In genomic region chr7:28477363-28477762, GRCm38 (mm10) we compare ENCODE assay signal across 33 mouse cellular contexts. TPM values are rescaled to one million over a fixed set of nuclear protein-coding genes. Genes with fewer than 3 reads are reported as not detected.
A peak's percentile ranks its signal among the peaks of the same experiment; 100 is the strongest.
DNase-seq lines count a peak whose midpoint lies in the region; ATAC-seq and TF ChIP-seq lines count a peak whose summit lies in the region.
"Had no signal": no experiment of that assay in that cellular context is flagged by ENCODE, and none has a peak within 500 bp of the region (broad histone marks: within the 10 kb centered on the region; RNA-seq: fewer than 3 reads in every experiment).

No protein-coding gene starts in this region.

- no peak overlapping the region for H3K4me2 ChIP-seq in heart, embryonic 11.5 days
- H3K4me2 ChIP-seq in kidney, postnatal 0 days (ENCODE audit: low read length) = no peak overlapping the region
- H3K4me2 ChIP-seq: hindbrain, embryonic 12.5 days; limb, embryonic 15.5 days; liver, embryonic 13.5 days; midbrain, embryonic 15.5 days; neural tube, embryonic 15.5 days had no signal

- WGBS in heart, embryonic 11.5 days (ENCODE audit: insufficient replicate concordance) = 76% methylated on average over 5 of the region's 5 CpGs
- WGBS in kidney, postnatal 0 days = 83% methylated on average over 5 of the region's 5 CpGs

- no peak overlapping the region for H3K4me3 ChIP-seq in heart, embryonic 11.5 days (ENCODE audit: low read depth, low read length)
- no peak overlapping the region for H3K4me3 ChIP-seq in kidney, postnatal 0 days (replicated peaks; ENCODE audit: low read depth, low read length)
- H3K4me3 ChIP-seq: forebrain, embryonic 10.5 days; hindbrain, embryonic 12.5 days; limb, embryonic 10.5 days; limb, embryonic 15.5 days; liver, embryonic 13.5 days; midbrain, embryonic 10.5 days; midbrain, embryonic 15.5 days; neural tube, embryonic 15.5 days had no signal

- no peaks in the 10 kb centered on the region; the same call in 1 of the 2 replicates for H3K27me3 ChIP-seq in heart, embryonic 11.5 days (ENCODE audit: control insufficient read depth, insufficient read depth, low read length)
- H3K27me3 ChIP-seq in kidney, postnatal 0 days (ENCODE audit: insufficient read depth, low read length) = no peaks in the 10 kb centered on the region
- H3K27me3 ChIP-seq: hindbrain, embryonic 12.5 days; limb, embryonic 15.5 days; liver, embryonic 13.5 days; midbrain, embryonic 15.5 days; neural tube, embryonic 15.5 days had no signal

- no peak overlapping the region for H3K9ac ChIP-seq in heart, embryonic 11.5 days (ENCODE audit: low read depth, low read length)
- 0 out of 2 replicates have a peak overlapping the region, but pooled peaks have one; percentile 5 for H3K9ac ChIP-seq in kidney, postnatal 0 days (ENCODE audit: low read depth, low read length)
- H3K9ac ChIP-seq: hindbrain, embryonic 12.5 days; limb, embryonic 15.5 days; liver, embryonic 13.5 days; midbrain, embryonic 15.5 days; neural tube, embryonic 15.5 days had no signal

- no peaks in the 10 kb centered on the region for H3K4me1 ChIP-seq in heart, embryonic 11.5 days (ENCODE audit: control insufficient read depth, insufficient read depth, low read length)
- no peaks in the 10 kb centered on the region for H3K4me1 ChIP-seq in kidney, postnatal 0 days (replicated peaks; ENCODE audit: insufficient read depth, low read length)
- H3K4me1 ChIP-seq: hindbrain, embryonic 12.5 days; liver, embryonic 13.5 days; midbrain, embryonic 10.5 days; midbrain, embryonic 15.5 days had no signal

- no peak for TF ChIP-seq CTCF in kidney, postnatal 0 days (IDR thresholded peaks at IDR 0.05; ENCODE audit: low read depth)

- H3K27ac ChIP-seq in heart, embryonic 11.5 days (ENCODE audit: low read depth, low read length) = no peak overlapping the region
- no peak overlapping the region for H3K27ac ChIP-seq in kidney, postnatal 0 days
- H3K27ac ChIP-seq: forebrain, embryonic 10.5 days; hindbrain, embryonic 12.5 days; limb, embryonic 10.5 days; limb, embryonic 15.5 days; liver, embryonic 13.5 days; midbrain, embryonic 10.5 days; midbrain, embryonic 15.5 days; neural tube, embryonic 15.5 days had no signal

- no peaks in the 10 kb centered on the region for H3K9me3 ChIP-seq in heart, embryonic 11.5 days (replicated peaks; ENCODE audit: control insufficient read depth, low read length)
- no peaks in the 10 kb centered on the region for H3K9me3 ChIP-seq in kidney, postnatal 0 days (replicated peaks; ENCODE audit: low read length)
- H3K9me3 ChIP-seq: forebrain, embryonic 10.5 days; G1E; hindbrain, embryonic 12.5 days; limb, embryonic 10.5 days; limb, embryonic 15.5 days; liver, embryonic 13.5 days; midbrain, embryonic 10.5 days; midbrain, embryonic 15.5 days; neural tube, embryonic 15.5 days had no signal

- DNase-seq in heart, adult 11 months = no peak
- no peak for DNase-seq in kidney, postnatal 0 days (ENCODE audit: low spot score)
- DNase-seq in kidney, adult 11 months = no peak
- DNase-seq in adrenal gland, postnatal 25 days = no peak
- no peak for DNase-seq in spleen, postnatal 4 days (ENCODE audit: low spot score in 2 of 2)
- DNase-seq: adrenal gland, adult 8-10 months; cerebellum, adult 8-10 months; cerebellum, postnatal 25 days; heart, postnatal 36 days; kidney, adult 8-10 months; layer of hippocampus, postnatal 36 days; liver, embryonic 13.5 days; lung, adult 18-20 months; lung, postnatal 10 days; thymus, postnatal 14 days had no signal

- peak; percentile 42; the same call in 1 of the 2 replicates for ATAC-seq in heart, embryonic 11.5 days (replicated peaks; ENCODE audit: insufficient number of reproducible peaks, low FRiP score, low TSS enrichment)
- ATAC-seq in kidney, postnatal 0 days (replicated peaks; ENCODE audit: low FRiP score, low read depth) = no peak
- ATAC-seq in neutrophil, adult 5-6 weeks (ENCODE audit: extremely low read depth, insufficient number of reproducible peaks, low FRiP score, poor library complexity, severe bottlenecking) = peak; percentile 6; the same call in 1 of the 2 replicates
- ATAC-seq: forebrain, embryonic 16.5 days; midbrain, embryonic 15.5 days had no signal

- H3K36me3 ChIP-seq in heart, embryonic 11.5 days (ENCODE audit: control insufficient read depth, insufficient read depth, low read length) = no peaks in the 10 kb centered on the region
- H3K36me3 ChIP-seq in kidney, postnatal 0 days (ENCODE audit: insufficient read depth, low read length) = no peaks in the 10 kb centered on the region
- H3K36me3 ChIP-seq: forebrain, embryonic 10.5 days; G1E; hindbrain, embryonic 12.5 days; limb, embryonic 10.5 days; limb, embryonic 15.5 days; liver, embryonic 13.5 days; midbrain, embryonic 10.5 days; midbrain, embryonic 15.5 days; neural tube, embryonic 15.5 days had no signal

RNA-seq across cellular contexts. Expression of gene Lrfn1, which starts 25.6 kb away (rescaled TPM):
- polyA plus RNA-seq in heart, embryonic 11.5 days (2014; fragmentation: Nextera tagmentation; extraction: Ambion mirVana) = 1.4 and 1.7 TPM in 2 replicates
- polyA plus RNA-seq in kidney, postnatal 0 days (2015; fragmentation: Nextera tagmentation; extraction: Ambion mirVana) = 2.1 and 2.8 TPM in 2 replicates
- 0.37 and 0.47 TPM in 2 replicates for total RNA-seq in neutrophil, adult 5-6 weeks (2017)
- total RNA-seq in adrenal gland, postnatal 25 days (2021) = 15.9 and 17.4 TPM in 2 replicates

RNA-seq across cellular contexts. Expression of gene Ifnl2, which starts 32.9 kb away (rescaled TPM):
- polyA plus RNA-seq in heart, embryonic 11.5 days (2014; fragmentation: Nextera tagmentation; extraction: Ambion mirVana) = not detected in 2 replicates
- not detected in 2 replicates for polyA plus RNA-seq in kidney, postnatal 0 days (2015; fragmentation: Nextera tagmentation; extraction: Ambion mirVana)
- total RNA-seq in neutrophil, adult 5-6 weeks (2017) = not detected in 2 replicates
- not detected in 2 replicates for total RNA-seq in adrenal gland, postnatal 25 days (2021)
- total RNA-seq: gastrocnemius, adult 8-10 months; gastrocnemius, postnatal 4 days; heart, postnatal 36 days; layer of hippocampus, postnatal 36 days had no signal
- polyA plus RNA-seq: embryonic facial prominence, embryonic 11.5 days; forebrain, embryonic 10.5 days; forebrain, embryonic 16.5 days; G1E; heart, embryonic 16.5 days; hindbrain, embryonic 12.5 days; large intestine, adult 2 months; limb, embryonic 10.5 days; limb, embryonic 15.5 days; liver, embryonic 13.5 days; midbrain, embryonic 10.5 days; midbrain, embryonic 15.5 days; neural tube, embryonic 15.5 days; spleen, adult 2 months; urinary bladder, adult 2 months had no signal

RNA-seq across cellular contexts. Expression of gene Gmfg, which starts 40.1 kb away (rescaled TPM):
- polyA plus RNA-seq in heart, embryonic 11.5 days (2014; fragmentation: Nextera tagmentation; extraction: Ambion mirVana) = 5.8 and 6.4 TPM in 2 replicates
- polyA plus RNA-seq in kidney, postnatal 0 days (2015; fragmentation: Nextera tagmentation; extraction: Ambion mirVana) = 19.5 and 23.8 TPM in 2 replicates
- total RNA-seq in neutrophil, adult 5-6 weeks (2017) = 1,008 and 1,024 TPM in 2 replicates
- total RNA-seq in adrenal gland, postnatal 25 days (2021) = 7.2 and 11.2 TPM in 2 replicates

RNA-seq across cellular contexts. Expression of gene Ifnl3, which starts 45.3 kb away (rescaled TPM):
- not detected in 2 replicates for polyA plus RNA-seq in heart, embryonic 11.5 days (2014; fragmentation: Nextera tagmentation; extraction: Ambion mirVana)
- polyA plus RNA-seq in kidney, postnatal 0 days (2015; fragmentation: Nextera tagmentation; extraction: Ambion mirVana) = not detected in 2 replicates
- not detected in 2 replicates for total RNA-seq in neutrophil, adult 5-6 weeks (2017)
- not detected in 2 replicates for total RNA-seq in adrenal gland, postnatal 25 days (2021)
- total RNA-seq: adrenal gland, adult 8-10 months; G1E; gastrocnemius, adult 8-10 months; gastrocnemius, postnatal 4 days; heart, postnatal 36 days; layer of hippocampus, postnatal 36 days had no signal
- polyA plus RNA-seq: embryonic facial prominence, embryonic 11.5 days; forebrain, embryonic 10.5 days; forebrain, embryonic 16.5 days; G1E; heart, embryonic 16.5 days; hindbrain, embryonic 12.5 days; large intestine, adult 2 months; limb, embryonic 10.5 days; limb, embryonic 15.5 days; liver, embryonic 13.5 days; midbrain, embryonic 10.5 days; midbrain, embryonic 15.5 days; neural tube, embryonic 15.5 days; spleen, adult 2 months; urinary bladder, adult 2 months had no signal

Comparison
In these comparisons a context has a peak if more than half of its experiments do, and no peak if none do; other contexts are left out.
1. RNA of gene Lrfn1, which starts 25.6 kb away (total RNA-seq): 15.9 to 17.4 TPM in adrenal gland, postnatal 25 days; 0.37 to 0.47 TPM in neutrophil, adult 5-6 weeks; every median in the first group is over 10 times any median in the second.
2. RNA of gene Gmfg, which starts 40.1 kb away (total RNA-seq): 1,008 to 1,024 TPM in neutrophil, adult 5-6 weeks; 7.2 to 11.2 TPM in adrenal gland, postnatal 25 days; every median in the first group is over 10 times any median in the second.